11 mouse cellular contexts compared by ENCODE assay signal in the genomic region with DNA sequence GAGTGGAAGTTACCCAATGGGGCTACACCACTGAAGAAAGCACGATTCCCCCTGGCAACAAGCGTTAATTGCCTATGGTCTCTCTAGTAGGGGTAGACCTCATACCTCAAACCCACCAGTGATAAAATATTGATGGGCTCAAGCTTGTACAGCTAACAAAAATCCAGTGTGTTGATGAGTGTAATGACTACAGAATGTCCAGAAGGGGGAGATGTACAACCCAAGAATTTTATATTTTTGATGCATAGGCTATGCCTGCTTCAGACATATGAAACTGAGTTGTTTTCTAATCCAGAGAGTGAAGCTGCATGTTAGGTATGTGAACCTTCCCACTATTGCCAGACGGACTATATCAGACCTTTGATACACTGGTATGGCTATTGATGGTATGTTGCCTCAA. TPM values are rescaled to one million over a fixed set of nuclear protein-coding genes. Genes with fewer than 3 reads are reported as not detected.
DNase-seq lines count a peak whose midpoint lies in the region; ATAC-seq and TF ChIP-seq lines count a peak whose summit lies in the region.
"Had no signal": no experiment of that assay in that cellular context is flagged by ENCODE, and none has a peak within 500 bp of the region (broad histone marks: within the 10 kb centered on the region; RNA-seq: fewer than 3 reads in every experiment).

No protein-coding gene starts in this region.

- no peak overlapping the region for H3K9ac ChIP-seq in embryonic facial prominence, embryonic 11.5 days (replicated peaks; ENCODE audit: low read length)
- H3K9ac ChIP-seq in liver, adult 2 months (ENCODE audit: low read depth, low read length): no peak overlapping the region
- H3K9ac ChIP-seq in liver, embryonic 12.5 days: no peak overlapping the region
- H3K9ac ChIP-seq: embryonic facial prominence, embryonic 15.5 days had no signal

- ATAC-seq in embryonic facial prominence, embryonic 11.5 days (replicated peaks; ENCODE audit: insufficient number of reproducible peaks, low FRiP score, low TSS enrichment, low read depth): peak; percentile 48; the same call in 1 of the 2 replicates
- no peak for ATAC-seq in liver, embryonic 12.5 days
- ATAC-seq in megakaryocyte, adult 5-6 weeks (ENCODE audit: poor library complexity, severe bottlenecking): peak; percentile 85

- H3K4me3 ChIP-seq in embryonic facial prominence, embryonic 11.5 days (ENCODE audit: low read depth, low read length): no peak overlapping the region
- H3K4me3 ChIP-seq in embryonic facial prominence, embryonic 10.5 days: no peak overlapping the region
- no peak overlapping the region for H3K4me3 ChIP-seq in liver, adult 2 months (ENCODE audit: insufficient read depth, low read depth, low read length)
- H3K4me3 ChIP-seq in liver, embryonic 12.5 days: no peak overlapping the region
- H3K4me3 ChIP-seq: embryonic facial prominence, embryonic 15.5 days had no signal

- H3K27me3 ChIP-seq in embryonic facial prominence, embryonic 11.5 days (ENCODE audit: control insufficient read depth, insufficient read depth, low read length): no peaks in the 10 kb centered on the region
- no peaks in the 10 kb centered on the region for H3K27me3 ChIP-seq in embryonic facial prominence, embryonic 10.5 days (replicated peaks; ENCODE audit: low read depth, poor library complexity, severe bottlenecking)
- H3K27me3 ChIP-seq in liver, adult 2 months (ENCODE audit: control insufficient read depth, insufficient read depth, low read length): no peaks in the 10 kb centered on the region
- no peaks in the 10 kb centered on the region for H3K27me3 ChIP-seq in liver, embryonic 12.5 days (replicated peaks)
- H3K27me3 ChIP-seq: embryonic facial prominence, embryonic 15.5 days had no signal

- H3K27ac ChIP-seq in embryonic facial prominence, embryonic 11.5 days (replicated peaks; ENCODE audit: low read depth, low read length): no peak overlapping the region
- no peak overlapping the region for H3K27ac ChIP-seq in embryonic facial prominence, embryonic 10.5 days (replicated peaks)
- no peak overlapping the region for H3K27ac ChIP-seq in liver, adult 2 months (replicated peaks; ENCODE audit: insufficient read depth, low read depth, low read length)
- no peak overlapping the region for H3K27ac ChIP-seq in liver, embryonic 12.5 days
- H3K27ac ChIP-seq: embryonic facial prominence, embryonic 15.5 days had no signal

- no peak overlapping the region for H3K4me2 ChIP-seq in embryonic facial prominence, embryonic 11.5 days (ENCODE audit: low read depth, low read length)
- H3K4me2 ChIP-seq in liver, embryonic 12.5 days: no peak overlapping the region
- H3K4me2 ChIP-seq: embryonic facial prominence, embryonic 15.5 days had no signal

- no peaks in the 10 kb centered on the region for H3K36me3 ChIP-seq in embryonic facial prominence, embryonic 11.5 days (replicated peaks; ENCODE audit: control insufficient read depth, insufficient read depth, low read depth, low read length)
- H3K36me3 ChIP-seq in embryonic facial prominence, embryonic 10.5 days (replicated peaks): no peaks in the 10 kb centered on the region
- peaks cover 2% of the 10 kb centered on the region; the same call in 1 of the 2 replicates for H3K36me3 ChIP-seq in liver, adult 2 months (ENCODE audit: control insufficient read depth, insufficient read depth, low read length)
- 0 out of 2 replicates have a peak, but pooled peaks cover 5% of the 10 kb centered on the region for H3K36me3 ChIP-seq in liver, embryonic 12.5 days
- H3K36me3 ChIP-seq: embryonic facial prominence, embryonic 15.5 days had no signal

- TF ChIP-seq POLR2A in liver, adult 2 months (IDR thresholded peaks at IDR 0.05; ENCODE audit: extremely low read depth, insufficient read depth, low read length): no peak

- DNase-seq in embryonic facial prominence, embryonic 11.5 days (ENCODE audit: low spot score): peak; percentile 14
- DNase-seq in embryonic facial prominence, embryonic 10.5 days (ENCODE audit: low spot score): no peak
- DNase-seq in liver, adult 2 months (ENCODE audit: extremely low read depth, low read depth, low spot score): no peak
- DNase-seq in MEL-GATA-1-ER (ENCODE audit: extremely low read depth, low read depth): peak; percentile 6
- DNase-seq in cerebellum, adult 11-12 months: no peak
- DNase-seq in testis, postnatal 10 days (ENCODE audit: low spot score): no peak
- DNase-seq: gastrocnemius, postnatal 36 days; kidney, postnatal 36 days had no signal

- 0 out of 2 replicates have a peak, but pooled peaks have one; percentile 25 for TF ChIP-seq CTCF in liver, adult 2 months (IDR thresholded peaks at IDR 0.05; ENCODE audit: low read depth, low read length)

- WGBS in embryonic facial prominence, embryonic 11.5 days: 94% methylated on average over 3 of the region's 3 CpGs
- 90% methylated on average over 3 of the region's 3 CpGs for WGBS in embryonic facial prominence, embryonic 10.5 days
- whole genome bisulfite sequencing in liver, adult 2 months: 94% methylated on average over 3 of the region's 3 CpGs
- WGBS in liver, embryonic 12.5 days (ENCODE audit: insufficient replicate concordance): 74% methylated on average over 3 of the region's 3 CpGs

- H3K79me2 ChIP-seq in liver, adult 2 months (ENCODE audit: control insufficient read depth, insufficient read depth, low read length): no peaks in the 10 kb centered on the region

- no peaks in the 10 kb centered on the region for H3K4me1 ChIP-seq in embryonic facial prominence, embryonic 11.5 days (ENCODE audit: control insufficient read depth, insufficient read depth, low read length)
- no peaks in the 10 kb centered on the region for H3K4me1 ChIP-seq in embryonic facial prominence, embryonic 10.5 days
- H3K4me1 ChIP-seq in liver, adult 2 months (ENCODE audit: control insufficient read depth, insufficient read depth, low read length): no peaks in the 10 kb centered on the region
- H3K4me1 ChIP-seq in liver, embryonic 12.5 days: no peaks in the 10 kb centered on the region
- H3K4me1 ChIP-seq: embryonic facial prominence, embryonic 15.5 days had no signal

- no peaks in the 10 kb centered on the region for H3K9me3 ChIP-seq in embryonic facial prominence, embryonic 11.5 days (replicated peaks; ENCODE audit: control insufficient read depth, low read length)
- no peaks in the 10 kb centered on the region for H3K9me3 ChIP-seq in embryonic facial prominence, embryonic 10.5 days
- H3K9me3 ChIP-seq in liver, embryonic 12.5 days (replicated peaks): no peaks in the 10 kb centered on the region
- H3K9me3 ChIP-seq: embryonic facial prominence, embryonic 15.5 days had no signal

RNA-seq across cellular contexts. Expression of gene Spcs3, which starts 7.5 kb away (rescaled TPM):
- 92.4 and 111 TPM in 2 replicates for polyA plus RNA-seq in embryonic facial prominence, embryonic 11.5 days (2014; fragmentation: Nextera tagmentation; extraction: Ambion mirVana)
- 87.2 and 88.3 TPM in 2 replicates for polyA plus RNA-seq in embryonic facial prominence, embryonic 10.5 days (2016; fragmentation: Nextera tagmentation; extraction: Ambion mirVana)
- 82.3 and 83.2 TPM in 2 replicates for total RNA-seq in liver, adult 2 months (2014; rRNA removed)
- polyA plus RNA-seq in liver, adult 2 months (2012; rRNA removed): 13.5 TPM in 2 replicates
- 97.5 and 97.7 TPM in 2 replicates for polyA plus RNA-seq in liver, embryonic 12.5 days (2016; fragmentation: Nextera tagmentation; extraction: Ambion mirVana)
- 117 and 126 TPM in 2 replicates for total RNA-seq in megakaryocyte, adult 5-6 weeks (2015)
- 86.8 and 99.4 TPM in 2 replicates for total RNA-seq in megakaryocyte, adult 5-6 weeks (2017)

RNA-seq across cellular contexts. Expression of gene Asb5, which starts 7.9 kb away (rescaled TPM):
- polyA plus RNA-seq in embryonic facial prominence, embryonic 11.5 days (2014; fragmentation: Nextera tagmentation; extraction: Ambion mirVana): 6.0 TPM in 2 replicates
- polyA plus RNA-seq in embryonic facial prominence, embryonic 10.5 days (2016; fragmentation: Nextera tagmentation; extraction: Ambion mirVana): 4.8 and 7.1 TPM in 2 replicates
- 0.09 and 0.40 TPM in 2 replicates for total RNA-seq in liver, adult 2 months (2014; rRNA removed)
- polyA plus RNA-seq in liver, adult 2 months (2012; rRNA removed): 0.38 and 0.83 TPM in 2 replicates
- 3.0 and 4.1 TPM in 2 replicates for polyA plus RNA-seq in liver, embryonic 12.5 days (2016; fragmentation: Nextera tagmentation; extraction: Ambion mirVana)
- 0.16 TPM in 1 of 2 replicates, not detected in the other for total RNA-seq in megakaryocyte, adult 5-6 weeks (2015)
- total RNA-seq in megakaryocyte, adult 5-6 weeks (2017): not detected in 2 replicates

Comparison
In these comparisons a context has a peak if more than half of its experiments do, and no peak if none do; other contexts are left out.
1. DNase-seq: peak in embryonic facial prominence, embryonic 11.5 days (single experiment) and MEL-GATA-1-ER (single experiment); none in embryonic facial prominence, embryonic 10.5 days (single experiment), liver, adult 2 months (single experiment), cerebellum, adult 11-12 months (single experiment) and testis, postnatal 10 days (single experiment).